Mouse (Mus musculus) skeletal muscle tissue, adult 2 months (tissue): Measurements from ENCODE around the gene Mobp.
A peak's percentile ranks its signal among the peaks of the same experiment; 100 is the strongest.

Source experiments
- DNase-seq: peaks from one replicate; pipeline ENCODE4 v3.0.0-alpha.2; 2012; ENCODE audit warnings: low read depth, low spot score

Mobp gene

GRCm38 (mm10) chr9:120134529-120135160 is 14.9 kb upstream of the Mobp start:
- no peak for DNase-seq

- DNase-seq, result no peak
Measured at GRCm38 (mm10) chr9:120135454-120135853, 14.1 kb upstream of the Mobp start.

GRCm38 (mm10) chr9:120140652-120141051 is 8.9 kb upstream of the Mobp start:
- peak; percentile 44 for DNase-seq

GRCm38 (mm10) chr9:120144474-120144873 is 5.0 kb upstream of the Mobp start:
- no peak for DNase-seq

GRCm38 (mm10) chr9:120151152-120151551 is 1.6 kb downstream of the Mobp start:
- DNase-seq, result no peak

GRCm38 (mm10) chr9:120151906-120152399 is 2.4 kb downstream of the Mobp start:
- no peak for DNase-seq

- DNase-seq, result no peak
Measured at GRCm38 (mm10) chr9:120158047-120158446, 8.5 kb downstream of the Mobp start.

GRCm38 (mm10) chr9:120163862-120164261 is 14.4 kb downstream of the Mobp start:
- no peak for DNase-seq

- no peak for DNase-seq
Measured at GRCm38 (mm10) chr9:120167826-120168225, 18.3 kb downstream of the Mobp start.

- DNase-seq, result peak; percentile 2
Measured at GRCm38 (mm10) chr9:120171295-120171694, 21.8 kb downstream of the Mobp start.

- no peak for DNase-seq
Measured at GRCm38 (mm10) chr9:120174436-120175137, 25.1 kb downstream of the Mobp start.

GRCm38 (mm10) chr9:120178813-120179212 is 29.3 kb downstream of the Mobp start:
- DNase-seq, result no peak

GRCm38 (mm10) chr9:120184499-120184898 is 35.0 kb downstream of the Mobp start:
- DNase-seq, result peak; percentile 4

GRCm38 (mm10) chr9:120186856-120187255 is 37.3 kb downstream of the Mobp start:
- DNase-seq, result no peak

GRCm38 (mm10) chr9:120190891-120191290 is 41.4 kb downstream of the Mobp start:
- peak; percentile 4 for DNase-seq

- DNase-seq, result peak; percentile 36
Measured at GRCm38 (mm10) chr9:120191362-120192098, 42.0 kb downstream of the Mobp start.

GRCm38 (mm10) chr9:120192742-120193141 is 43.2 kb downstream of the Mobp start:
- DNase-seq, result no peak

- no peak for DNase-seq
Measured at GRCm38 (mm10) chr9:120200873-120201272, 51.4 kb downstream of the Mobp start.

- DNase-seq, result no peak
Measured at GRCm38 (mm10) chr9:120201743-120202142, 52.2 kb downstream of the Mobp start.

- DNase-seq, result no peak
Measured at GRCm38 (mm10) chr9:120202683-120203082, 53.2 kb downstream of the Mobp start.

- no peak for DNase-seq
Measured at GRCm38 (mm10) chr9:120203936-120204335, 54.4 kb downstream of the Mobp start.

- DNase-seq, result no peak
Measured at GRCm38 (mm10) chr9:120206897-120207296, 57.4 kb downstream of the Mobp start.
